Mouse (Mus musculus) heart, embryonic 16.5 days (tissue): ENCODE measurements around the gene Cela3b. TPM values are rescaled to one million over a fixed set of nuclear protein-coding genes. Genes with fewer than 3 reads are reported as not detected.
"Not testable (repeated sequence)": the region's sequence is repeated elsewhere in the genome, so short reads cannot be mapped to it uniquely, and the experiment has no call there.

ENCODE experiments used
- ATAC-seq: fragments of 200-750 bp; cut with Nextera tagmentation; replicated peaks from 2 replicates; pipeline ENCODE4 v1.8.0; 2017; ENCODE audit warnings: moderate number of reproducible peaks; ENCODE audit not compliant: insufficient read depth, low FRiP score; ENCODE audit errors: extremely low read depth
- H3K27ac ChIP-seq: fragments of 300-500 bp; sonication (generic); 2 replicates; pipeline ENCODE4 v1.5.1; 2014; ENCODE audit warnings: mild to moderate bottlenecking, low read length, control low read depth, moderate library complexity
- H3K27me3 ChIP-seq: fragments of 300-500 bp; sonication (generic); 2 replicates; pipeline ENCODE4 v1.6.1; 2014; ENCODE audit warnings: low read length, mixed read lengths; ENCODE audit not compliant: control insufficient read depth, insufficient read depth
- H3K36me3 ChIP-seq: fragments of 300-500 bp; sonication (generic); 2 replicates; pipeline ENCODE4 v1.6.1; 2014; ENCODE audit not compliant: control insufficient read depth, insufficient read depth
- H3K4me1 ChIP-seq: fragments of 300-500 bp; sonication (generic); 2 replicates; pipeline ENCODE4 v1.6.1; 2014; ENCODE audit warnings: low read length, mixed read lengths; ENCODE audit not compliant: control insufficient read depth, insufficient read depth
- H3K4me2 ChIP-seq: fragments of 300-500 bp; sonication (generic); 2 replicates; pipeline ENCODE4 v1.6.1; 2014; ENCODE audit warnings: low read depth, mild to moderate bottlenecking, control low read depth, low read length
- H3K4me3 ChIP-seq: fragments of 300-500 bp; sonication (generic); 2 replicates; pipeline ENCODE4 v1.5.1; 2014; ENCODE audit warnings: mild to moderate bottlenecking, control low read depth, low read length
- H3K9ac ChIP-seq: fragments of 300-500 bp; sonication (generic); 2 replicates; pipeline ENCODE4 v1.6.1; 2014; ENCODE audit warnings: low read length, control low read depth
- H3K9me3 ChIP-seq: fragments of 300-500 bp; sonication (generic); replicated peaks from 2 replicates; pipeline ENCODE4 v1.6.1; 2016; ENCODE audit warnings: low read length; ENCODE audit not compliant: control insufficient read depth
- WGBS: fragments of 180-500 bp; shearing (Covaris S2); extraction: QIAGEN DNeasy Blood & Tissue Kit; methylation state at CpG from one replicate; pipeline ENCODE4 v1.1.7; 2014; 5-methylcytosine and 5-hydroxymethylcytosine counted together
- polyA plus RNA-seq: library from polyadenylated mRNA; unstranded; fragments of >200 nt; fragmentation: Nextera tagmentation; extraction: Ambion mirVana; gene quantifications from 2 replicates; pipeline ENCODE4 v1.2.1, GENCODE M21; 2015

Cela3b gene
- polyA plus RNA-seq, 1 experiment from 2014 or later, result 0.35 TPM

DNA sequence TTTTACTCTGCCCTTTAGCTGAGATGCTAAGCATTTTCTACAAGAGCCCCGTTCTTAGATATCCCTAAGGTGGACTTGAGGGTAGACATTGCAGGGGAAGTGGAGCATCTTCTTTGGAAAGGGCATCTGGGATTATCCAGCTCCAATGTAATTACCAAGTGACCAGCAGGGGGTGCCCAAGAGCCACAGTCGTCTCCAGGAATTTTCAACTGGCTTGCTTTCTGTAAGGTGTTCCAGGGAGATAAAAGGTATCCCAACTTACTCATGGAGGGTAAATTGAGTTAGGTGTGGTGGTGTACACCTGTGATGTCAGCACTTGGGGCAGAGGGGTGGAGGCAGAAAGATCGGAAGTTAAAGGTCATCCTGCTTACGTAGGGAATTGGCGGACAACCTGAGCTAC, 13.3 kb upstream of the Cela3b start:
- Histone ChIP-seq H3K36me3 (no peaks in the 10 kb centered on the region), H3K9me3 (0 out of 2 replicates have a peak, but pooled peaks cover 2% of the 10 kb centered on the region), H3K4me1 (peaks cover 12% of the 10 kb centered on the region), H3K9ac (no peak overlapping the region), H3K27ac (no peak overlapping the region), H3K4me2 (no peak overlapping the region), H3K27me3 (no peaks in the 10 kb centered on the region), H3K4me3 (no peak overlapping the region)
- ATAC-seq, result no peak
- 23% methylated on average over 5 of the region's 5 CpGs for WGBS

DNA sequence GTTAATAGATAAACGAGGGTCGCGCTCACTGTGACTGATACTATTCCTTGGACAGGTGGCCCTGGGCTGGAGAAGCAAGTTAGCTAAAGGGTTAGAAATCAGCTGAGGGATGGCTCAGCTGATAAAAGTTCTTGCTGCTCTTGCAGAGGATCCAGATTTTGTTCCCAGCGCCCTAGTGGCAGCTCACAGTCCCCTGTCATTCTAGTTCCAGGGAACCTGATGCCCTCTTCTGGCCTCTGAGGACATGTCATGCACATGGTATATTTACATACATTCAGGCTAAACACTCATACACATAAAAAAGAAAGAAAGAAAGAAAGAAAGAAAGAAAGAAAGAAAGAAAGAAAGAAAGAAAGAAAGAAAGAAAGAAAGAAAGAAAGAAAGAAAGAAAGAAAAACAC, 11.0 kb upstream of the Cela3b start:
- 84% methylated on average over 4 of the region's 4 CpGs for WGBS

DNA sequence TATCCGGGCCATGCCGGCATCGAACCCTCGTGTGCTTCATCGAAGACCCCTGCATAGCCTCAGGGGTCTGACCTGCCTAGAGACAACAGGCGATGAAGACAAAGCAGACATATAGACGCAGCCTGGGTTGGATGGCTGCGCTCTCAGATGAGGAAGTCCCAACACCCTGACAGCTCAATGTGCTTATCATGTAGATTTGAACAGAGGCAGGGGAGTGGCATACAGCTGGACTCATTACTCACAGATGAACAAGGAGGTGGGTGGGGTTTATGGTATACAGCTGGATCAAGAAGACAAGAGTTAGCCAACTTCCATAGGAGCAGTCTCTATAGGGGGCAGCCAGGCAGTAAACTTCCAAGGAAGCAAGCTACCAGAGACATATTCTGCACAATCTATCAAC, 8.5 kb upstream of the Cela3b start:
- Histone ChIP-seq H3K27me3 (no peaks in the 10 kb centered on the region), H3K4me3 (no peak overlapping the region), H3K4me2 (no peak overlapping the region), H3K9ac (no peak overlapping the region), H3K9me3 (0 out of 2 replicates have a peak, but pooled peaks cover 2% of the 10 kb centered on the region), H3K36me3 (no peaks in the 10 kb centered on the region), H3K4me1 (no peaks in the 10 kb centered on the region), H3K27ac (no peak overlapping the region)
- 77% methylated on average over 8 of the region's 8 CpGs for WGBS
- no peak for ATAC-seq

More for the DNA sequence above, 11.0 kb upstream of the Cela3b start:
- H3K27ac ChIP-seq, result no peak overlapping the region
- no peaks in the 10 kb centered on the region for H3K27me3 ChIP-seq
- H3K9ac ChIP-seq, result no peak overlapping the region
- H3K4me2 ChIP-seq, result no peak overlapping the region
- 0 out of 2 replicates have a peak, but pooled peaks cover 2% of the 10 kb centered on the region for H3K9me3 ChIP-seq
- no peaks in the 10 kb centered on the region for H3K36me3 ChIP-seq
- H3K4me3 ChIP-seq, result no peak overlapping the region
- H3K4me1 ChIP-seq, result no peaks in the 10 kb centered on the region
- ATAC-seq, result no peak

DNA sequence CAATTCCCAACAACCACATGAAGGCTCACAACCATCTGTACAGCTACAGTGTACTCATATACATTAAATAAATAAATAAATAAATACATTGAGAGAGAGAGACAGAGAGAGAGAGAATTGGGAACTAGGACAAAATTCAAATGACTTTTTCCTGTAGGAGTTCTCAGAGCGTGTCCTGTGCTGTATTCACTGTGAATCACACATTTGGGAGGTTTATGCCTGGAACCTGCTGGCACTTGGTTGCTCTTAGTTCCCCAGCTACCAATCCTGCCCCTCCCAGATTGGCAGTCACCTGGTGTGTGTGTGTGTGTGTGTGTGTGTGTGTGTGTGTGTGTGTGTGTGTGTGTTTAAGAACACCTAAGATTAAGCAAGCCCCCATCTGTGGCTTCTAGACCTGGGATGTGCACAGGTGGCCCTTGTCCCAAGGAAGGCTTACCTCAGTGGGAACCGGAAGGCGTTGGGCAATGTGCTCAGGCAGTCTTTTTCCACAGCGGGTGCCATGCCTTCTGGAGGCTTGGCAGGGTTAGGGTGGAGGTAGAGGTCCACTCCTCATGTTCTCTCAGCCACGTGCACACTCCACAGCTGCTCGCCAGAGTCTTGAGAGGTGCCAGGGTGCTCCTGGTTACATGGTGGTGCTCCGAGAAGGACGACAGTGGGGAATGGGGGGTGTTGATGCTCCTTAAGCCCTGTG, 6.8 kb upstream of the Cela3b start:
- H3K4me1 ChIP-seq, result no peaks in the 10 kb centered on the region
- no peak for ATAC-seq
- no peak overlapping the region for H3K4me3 ChIP-seq
- no peaks in the 10 kb centered on the region for H3K36me3 ChIP-seq
- 92% methylated on average over 8 of the region's 8 CpGs for WGBS
- H3K27ac ChIP-seq, result no peak overlapping the region
- H3K9ac ChIP-seq, result no peak overlapping the region
- H3K4me2 ChIP-seq, result no peak overlapping the region
- 0 out of 2 replicates have a peak, but pooled peaks cover 2% of the 10 kb centered on the region for H3K9me3 ChIP-seq
- H3K27me3 ChIP-seq, result no peaks in the 10 kb centered on the region

DNA sequence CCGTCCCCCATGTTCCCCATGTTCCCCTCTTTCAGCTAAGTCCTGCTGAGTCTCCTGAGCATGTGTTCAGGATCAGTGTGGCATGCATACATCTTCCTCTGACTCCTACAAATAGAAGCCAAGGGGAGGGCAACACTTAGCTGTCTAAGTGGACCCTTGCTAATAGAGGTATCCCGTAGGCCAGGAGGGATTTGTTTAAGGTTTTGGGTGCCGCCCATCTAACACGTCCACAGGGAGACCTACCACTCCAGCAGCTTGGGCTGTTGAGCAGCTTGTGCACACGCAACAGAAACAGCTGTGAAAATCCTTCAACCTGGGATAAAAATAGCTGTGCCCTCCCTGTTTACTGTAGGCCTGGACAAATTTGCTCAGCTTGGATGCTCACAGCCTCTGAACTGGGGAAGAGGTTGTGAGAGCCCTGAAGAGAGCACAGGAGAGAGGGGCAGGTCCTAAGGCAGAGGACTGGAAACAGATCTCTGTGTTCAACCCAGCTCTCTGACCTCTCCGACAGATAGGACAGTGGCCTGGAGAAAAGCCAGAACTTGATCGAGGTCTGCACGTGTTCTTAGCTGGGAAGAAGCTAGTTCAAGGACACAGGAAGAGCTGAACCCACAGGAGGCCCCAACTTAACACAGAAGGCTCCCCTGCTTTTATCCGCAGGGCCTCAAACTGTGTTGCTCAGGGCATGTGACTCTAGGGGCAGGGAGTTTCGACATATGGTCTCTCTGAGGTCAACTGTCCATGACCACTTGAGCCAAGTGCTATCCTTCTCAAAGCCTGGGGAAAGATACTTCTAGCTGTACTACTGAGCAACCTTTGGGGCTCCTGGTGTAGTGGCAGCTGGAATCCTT, 2.6 kb upstream of the Cela3b start:
- not testable (repeated sequence) for H3K4me2 ChIP-seq, H3K4me3 ChIP-seq, H3K36me3 ChIP-seq, H3K9ac ChIP-seq, H3K9me3 ChIP-seq, H3K27me3 ChIP-seq, H3K4me1 ChIP-seq
- H3K27ac ChIP-seq, result peak overlapping the region; percentile 23
- peak; percentile 59 for ATAC-seq
- 39% methylated on average over 10 of the region's 10 CpGs for WGBS

DNA sequence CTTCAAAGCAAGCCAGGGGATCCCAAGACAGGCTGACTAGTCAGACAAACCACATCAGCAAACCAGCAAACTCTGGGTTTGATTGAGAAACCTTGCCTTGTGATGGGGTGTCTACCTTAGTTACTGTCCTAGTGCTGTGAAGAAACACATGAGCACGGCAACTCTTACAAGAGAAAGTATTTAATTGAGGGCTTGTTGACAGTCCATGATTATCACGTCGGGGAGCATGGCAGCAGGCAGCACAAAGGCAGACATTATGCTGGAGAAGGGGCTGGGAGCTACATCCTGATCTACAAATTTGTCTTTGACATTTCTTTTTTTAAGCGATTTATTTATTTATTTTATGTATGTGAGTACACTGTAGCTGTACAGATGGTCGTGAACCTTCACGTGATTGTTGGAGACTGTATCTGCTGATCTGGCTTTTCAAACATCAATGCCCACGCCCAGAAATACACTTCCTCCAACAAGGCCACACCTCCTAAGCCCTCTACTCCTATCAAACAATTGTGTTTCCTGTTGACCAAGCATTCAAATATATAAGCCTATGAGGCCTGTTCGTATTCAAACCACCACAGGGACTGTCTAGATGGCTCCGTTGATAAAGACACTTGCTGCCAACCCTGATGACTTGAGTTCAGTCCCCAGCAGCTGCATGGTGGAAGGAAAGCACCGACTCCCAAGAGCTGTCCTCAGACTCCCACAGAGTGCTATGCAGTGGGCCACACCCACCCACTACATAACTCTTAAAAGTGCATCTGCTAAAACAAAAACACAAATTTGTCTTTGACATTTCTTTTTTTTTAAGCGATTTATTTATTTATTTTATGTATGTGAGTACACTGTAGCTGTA, 12.4 kb downstream of the Cela3b start:
- Histone ChIP-seq H3K9ac (no peak overlapping the region), H3K4me3 (no peak overlapping the region), H3K27ac (no peak overlapping the region), H3K27me3 (no peaks in the 10 kb centered on the region), H3K36me3 (no peaks in the 10 kb centered on the region), H3K9me3 (no peaks in the 10 kb centered on the region), H3K4me2 (no peak overlapping the region), H3K4me1 (no peaks in the 10 kb centered on the region)
- no peak for ATAC-seq
- 61% methylated on average over 11 of the region's 11 CpGs for WGBS

DNA sequence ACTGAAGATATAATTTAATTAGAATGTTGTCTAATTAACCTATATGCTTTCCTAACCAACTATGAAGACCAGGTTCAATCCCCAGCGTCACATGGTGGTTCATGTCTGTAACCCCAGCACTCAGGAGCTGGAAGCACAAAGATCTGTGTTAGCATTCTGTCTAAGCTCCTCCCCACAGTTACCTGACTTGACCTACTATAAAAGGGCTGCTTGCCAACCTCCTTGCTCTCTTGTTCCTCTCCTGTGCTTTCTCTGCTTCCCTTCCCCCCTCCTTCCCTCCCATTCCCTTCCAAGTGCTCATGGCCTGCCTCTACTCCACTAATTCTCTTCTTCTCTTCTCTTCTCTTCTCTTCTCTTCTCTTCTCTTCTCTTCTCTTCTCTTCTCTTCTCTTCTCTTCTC, 15.4 kb downstream of the Cela3b start:
- no peak for ATAC-seq
- Histone ChIP-seq H3K9me3 (no peaks in the 10 kb centered on the region), H3K27ac (no peak overlapping the region), H3K4me2 (no peak overlapping the region), H3K27me3 (no peaks in the 10 kb centered on the region), H3K9ac (no peak overlapping the region), H3K4me3 (no peak overlapping the region), H3K36me3 (no peaks in the 10 kb centered on the region), H3K4me1 (0 out of 2 replicates have a peak, but pooled peaks cover 3% of the 10 kb centered on the region)
- WGBS, result 57% methylated on average over 1 of the region's 1 CpGs

DNA sequence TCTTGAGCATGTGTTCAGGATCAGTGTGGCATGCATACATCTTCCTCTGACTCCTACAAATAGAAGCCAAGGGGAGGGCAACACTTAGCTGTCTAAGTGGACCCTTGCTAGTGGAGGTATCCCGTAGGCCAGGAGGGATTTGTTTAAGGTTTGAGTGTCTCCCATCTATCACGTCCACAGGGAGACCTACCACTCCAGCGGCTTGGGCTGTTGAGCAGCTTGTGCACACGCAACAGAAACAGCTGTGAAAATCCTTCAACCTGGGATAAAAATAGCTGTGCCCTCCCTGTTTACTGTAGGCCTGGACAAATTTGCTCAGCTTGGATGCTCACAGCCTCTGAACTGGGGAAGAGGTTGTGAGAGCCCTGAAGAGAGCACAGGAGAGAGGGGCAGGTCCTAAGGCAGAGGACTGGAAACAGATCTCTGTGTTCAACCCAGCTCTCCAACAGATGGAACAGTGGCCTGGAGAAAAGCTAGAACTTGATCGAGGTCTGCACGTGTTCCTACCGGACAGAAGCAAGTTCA, 18.1 kb downstream of the Cela3b start:
- not testable (repeated sequence) for H3K4me3 ChIP-seq, H3K9ac ChIP-seq, H3K4me1 ChIP-seq, H3K36me3 ChIP-seq, H3K27ac ChIP-seq, H3K27me3 ChIP-seq, H3K9me3 ChIP-seq, H3K4me2 ChIP-seq, ATAC-seq
- 63% methylated on average over 7 of the region's 7 CpGs for WGBS
